Mouse (Mus musculus) embryonic fibroblast, embryonic 13.5 days (primary cell): ENCODE data around the gene Stk38l.

Experiments
- CTCF ChIP-seq: IDR thresholded peaks from 2 replicates; pipeline ENCODE4 v1.5.1; 2011; ENCODE audit warnings: mild to moderate bottlenecking, control low read depth, low read length, moderate library complexity, borderline replicate concordance; ENCODE audit not compliant: insufficient read depth
- POLR2A ChIP-seq: IDR thresholded peaks from 2 replicates; pipeline ENCODE4 v1.6.1; 2011; ENCODE audit warnings: low read depth, mild to moderate bottlenecking, control low read depth, low read length, moderate library complexity

DNA sequence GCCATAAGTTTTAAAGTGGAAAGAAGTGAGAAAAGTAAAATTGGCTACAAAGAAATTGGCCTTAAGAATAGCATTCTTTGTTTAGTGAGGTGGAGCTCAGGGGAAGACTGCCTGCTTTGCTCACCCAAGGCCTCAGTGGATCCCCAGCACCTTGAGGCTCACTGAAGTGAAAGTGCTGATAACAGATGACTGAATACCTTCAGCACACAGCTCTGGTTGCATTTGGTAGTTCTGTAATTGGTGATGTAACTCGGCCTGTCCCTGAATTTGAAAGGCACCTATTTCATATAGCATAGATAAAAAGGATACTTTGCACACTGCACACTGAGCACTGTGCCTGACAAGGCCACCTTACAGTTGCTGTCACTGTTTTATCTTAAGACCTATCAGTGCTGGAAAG is 23.5 kb downstream of the Stk38l start:
- TF ChIP-seq POLR2A (no peak), CTCF (no peak)
